Mouse (Mus musculus) urinary bladder, adult 2 months (tissue): ENCODE measurements around the gene Zscan26. TPM values are rescaled to one million over a fixed set of nuclear protein-coding genes. Genes with fewer than 3 reads are reported as not detected.

Source experiments
- polyA plus RNA-seq: library from polyadenylated mRNA; depleted of rRNA; stranded (reverse); fragments of >200 nt; gene quantifications from 2 replicates; pipeline ENCODE4 v1.2.3, GENCODE M21; 2012; rRNA removed

The Zscan26 gene
- polyA plus RNA-seq, 1 experiment, result 74.6 TPM

Other genes with a start within 250 kb of the Zscan26 start
- 0.10 TPM in 1 of 2 replicates, not detected in the other for gene Gpx5, start 161.0 kb downstream of the Zscan26 start, polyA plus RNA-seq
- gene Gpx6, start 141.6 kb downstream of the Zscan26 start, polyA plus RNA-seq, result not detected in 2 replicates
- gene Olfr1367, start 106.8 kb downstream of the Zscan26 start, polyA plus RNA-seq, result not detected in 2 replicates
- gene Zscan12, start 90.9 kb downstream of the Zscan26 start, polyA plus RNA-seq, result 7.9 and 8.0 TPM in 2 replicates
- gene Zkscan3, start 51.0 kb downstream of the Zscan26 start, polyA plus RNA-seq, result 56.6 and 76.3 TPM in 2 replicates
- gene Pgbd1, start 12.7 kb downstream of the Zscan26 start, polyA plus RNA-seq, result 2.2 and 2.5 TPM in 2 replicates
- 1.0 and 1.1 TPM in 2 replicates for gene Nkapl, start 14.8 kb upstream of the Zscan26 start, polyA plus RNA-seq
- 3.2 and 3.6 TPM in 2 replicates for gene Zkscan4, start 25.2 kb upstream of the Zscan26 start, polyA plus RNA-seq
- gene Gm10065, start 25.7 kb upstream of the Zscan26 start, polyA plus RNA-seq, result not detected in 2 replicates
- 0.86 and 1.2 TPM in 2 replicates for gene AK157302, start 41.5 kb upstream of the Zscan26 start, polyA plus RNA-seq
- gene Gm11273, start 47.7 kb upstream of the Zscan26 start, polyA plus RNA-seq, result 21.2 and 21.6 TPM in 2 replicates
- gene Zkscan8, start 77.4 kb upstream of the Zscan26 start, polyA plus RNA-seq, result 8.4 and 8.6 TPM in 2 replicates
- gene Olfr1366, start 89.1 kb upstream of the Zscan26 start, polyA plus RNA-seq, result not detected in 2 replicates
- gene Olfr1535, start 106.2 kb upstream of the Zscan26 start, polyA plus RNA-seq, result not detected in 2 replicates
- gene Olfr1364, start 128.0 kb upstream of the Zscan26 start, polyA plus RNA-seq, result not detected in 2 replicates
- gene Olfr1362, start 160.3 kb upstream of the Zscan26 start, polyA plus RNA-seq, result not detected in 2 replicates
- gene Olfr11, start 188.8 kb upstream of the Zscan26 start, polyA plus RNA-seq, result not detected in 2 replicates
- not detected in 2 replicates for gene Olfr1361, start 209.7 kb upstream of the Zscan26 start, polyA plus RNA-seq
- not detected in 2 replicates for gene Olfr1360, start 223.7 kb upstream of the Zscan26 start, polyA plus RNA-seq
- not detected in 2 replicates for gene Olfr1359, start 244.4 kb upstream of the Zscan26 start, polyA plus RNA-seq